Mouse (Mus musculus) CH12.LX (cell line): ENCODE measurements at regions not wholly inside any gene's neighbourhood (a gene's known extent, or its start where the extent isn't known, plus 50 kb on each side); places are given as distances from the start of the nearest gene placed in this dataset.

Experiments used
- DNase-seq: peaks from one replicate; pipeline ENCODE4 v3.0.0-alpha.2; 2013; ENCODE audit errors: extremely low read depth
- H3K27ac ChIP-seq: 2 replicates; pipeline ENCODE4 v1.5.1; 2012; ENCODE audit warnings: low read depth, mild to moderate bottlenecking, control low read depth, moderate library complexity; ENCODE audit not compliant: insufficient read depth
- H3K27me3 ChIP-seq: replicated peaks from 2 replicates; pipeline ENCODE3; 2012; ENCODE audit warnings: inconsistent platforms
- H3K36me3 ChIP-seq, 2 experiments: replicated peaks in 1 of 2; 2 replicates each; pipeline versions ENCODE3 to v1.6.1; 2012; ENCODE audit warnings: inconsistent platforms in 1 of 2, low read length in 1 of 2, mild to moderate bottlenecking in 1 of 2, mixed read lengths in 1 of 2, moderate library complexity in 1 of 2; ENCODE audit not compliant: control insufficient read depth in 1 of 2, insufficient read depth in 1 of 2
- H3K4me1 ChIP-seq, 2 experiments: 2 replicates each; pipeline ENCODE4 v1.6.1; 2012; ENCODE audit warnings: inconsistent platforms in 1 of 2, moderate library complexity in 1 of 2; ENCODE audit not compliant: insufficient read depth in 2 of 2, control insufficient read depth in 1 of 2
- H3K4me2 ChIP-seq: 2 replicates; pipeline ENCODE4 v1.6.1; 2012; ENCODE audit warnings: low read depth, mild to moderate bottlenecking, control low read depth; ENCODE audit not compliant: poor library complexity, insufficient read depth, severe bottlenecking
- H3K4me3 ChIP-seq, 3 experiments: fragments of 150-350 bp in 1 of 3; sonication (generic) in 1 of 3; replicated peaks in 1 of 3; 2 replicates each; pipeline versions ENCODE3 to v1.5.1; 2011 to 2012; ENCODE audit warnings: low read depth in 2 of 3, low read length in 2 of 3, mild to moderate bottlenecking in 2 of 3, moderate library complexity in 2 of 3, control low read depth in 1 of 3, improper control_type of control experiment in 1 of 3, inconsistent platforms in 1 of 3, mixed read lengths in 1 of 3; ENCODE audit not compliant: poor library complexity in 1 of 3
- H3K79me2 ChIP-seq: replicated peaks from 2 replicates; pipeline ENCODE4 v1.6.1; 2012; ENCODE audit warnings: mild to moderate bottlenecking, moderate library complexity; ENCODE audit not compliant: control insufficient read depth, poor library complexity, insufficient read depth, severe bottlenecking; ENCODE audit errors: extremely low read depth
- H3K9ac ChIP-seq: 2 replicates; pipeline ENCODE4 v1.6.1; 2012; ENCODE audit warnings: low read depth, mild to moderate bottlenecking, control low read depth, moderate library complexity; ENCODE audit not compliant: insufficient read depth
- H3K9me3 ChIP-seq: replicated peaks from 2 replicates; pipeline ENCODE3; 2012; ENCODE audit warnings: low read length, inconsistent platforms, mixed read lengths
- CHD1 ChIP-seq: IDR thresholded peaks from 2 replicates; pipeline ENCODE4 v1.6.1; 2012; ENCODE audit warnings: low read depth, low read length, improper control_type of control experiment, inconsistent platforms
- CTCF ChIP-seq, 2 experiments: IDR thresholded peaks in 1 of 2; conservative IDR thresholded peaks in 1 of 2; 2 replicates each; pipeline ENCODE4 v1.5.1; 2011 to 2012; ENCODE audit warnings: low read depth in 2 of 2, low read length in 2 of 2, improper control_type of control experiment in 1 of 2, inconsistent platforms in 1 of 2, mild to moderate bottlenecking in 1 of 2, moderate library complexity in 1 of 2
- ETS1 ChIP-seq: conservative IDR thresholded peaks from 2 replicates; pipeline ENCODE4 v1.6.1; 2012; ENCODE audit warnings: low read depth, mild to moderate bottlenecking, inconsistent platforms, low read length, improper control_type of control experiment, moderate library complexity
- GABPA ChIP-seq: IDR thresholded peaks from 2 replicates; pipeline ENCODE4 v1.6.1; 2012; ENCODE audit warnings: low read depth, low read length, improper control_type of control experiment, inconsistent platforms; ENCODE audit not compliant: insufficient replicate concordance
- IRF4 ChIP-seq: IDR thresholded peaks from 2 replicates; pipeline ENCODE4 v1.6.1; 2014; ENCODE audit warnings: low read depth, mild to moderate bottlenecking, inconsistent platforms, low read length, improper control_type of control experiment
- KAT2A ChIP-seq: IDR thresholded peaks from 2 replicates; pipeline ENCODE4 v1.6.1; 2012; ENCODE audit warnings: low read length, improper control_type of control experiment, inconsistent platforms; ENCODE audit not compliant: insufficient replicate concordance
- MAZ ChIP-seq: IDR thresholded peaks from 2 replicates; pipeline ENCODE4 v1.6.1; 2012; ENCODE audit warnings: low read depth, mild to moderate bottlenecking, inconsistent platforms, low read length, improper control_type of control experiment, moderate library complexity
- MEF2A ChIP-seq: IDR thresholded peaks from 2 replicates; pipeline ENCODE4 v1.6.1; 2014; ENCODE audit warnings: low read depth, mild to moderate bottlenecking, inconsistent platforms, low read length, improper control_type of control experiment, borderline replicate concordance
- MXI1 ChIP-seq: IDR thresholded peaks from 2 replicates; pipeline ENCODE4 v1.6.1; 2011; ENCODE audit warnings: mild to moderate bottlenecking, low read depth, low read length, improper control_type of control experiment
- MYC ChIP-seq: IDR thresholded peaks from 2 replicates; pipeline ENCODE4 v1.6.1; 2011; ENCODE audit warnings: low read depth, mild to moderate bottlenecking, improper control_type of control experiment, low read length
- POLR2AphosphoS2 ChIP-seq: IDR thresholded peaks from 2 replicates; pipeline ENCODE4 v1.6.1; 2011; ENCODE audit warnings: low read depth, low read length, improper control_type of control experiment
- RCOR1 ChIP-seq: conservative IDR thresholded peaks from 2 replicates; pipeline ENCODE4 v1.6.1; 2012; ENCODE audit warnings: low read depth, mild to moderate bottlenecking, inconsistent platforms, low read length, improper control_type of control experiment
- SIN3A ChIP-seq: IDR thresholded peaks from 2 replicates; pipeline ENCODE4 v1.6.1; 2012; ENCODE audit warnings: low read length, improper control_type of control experiment, inconsistent platforms
- SMC3 ChIP-seq: IDR thresholded peaks from 2 replicates; pipeline ENCODE4 v1.6.1; 2011; ENCODE audit warnings: low read depth, low read length, improper control_type of control experiment
- TBP ChIP-seq: conservative IDR thresholded peaks from 2 replicates; pipeline ENCODE4 v1.6.1; 2011; ENCODE audit warnings: low read depth, low read length, improper control_type of control experiment
- USF1 ChIP-seq: IDR thresholded peaks from 2 replicates; pipeline ENCODE4 v1.6.1; 2014; ENCODE audit warnings: low read depth, mild to moderate bottlenecking, inconsistent platforms, low read length, improper control_type of control experiment
- ZC3H11A ChIP-seq: IDR thresholded peaks from 2 replicates; pipeline ENCODE4 v1.6.1; 2012; ENCODE audit warnings: low read depth, mild to moderate bottlenecking, inconsistent platforms, low read length, improper control_type of control experiment
- ZNF384 ChIP-seq: IDR thresholded peaks from 2 replicates; pipeline ENCODE4 v1.6.1; 2012; ENCODE audit warnings: low read depth, low read length, improper control_type of control experiment, inconsistent platforms
- dilution Hi-C: fragments of 300-500 bp; cut with MboI; formaldehyde crosslinking; loops from 2 replicates; pipeline ENCODE4 v1.14.3; 2020; ENCODE audit warnings: low sequenced_read_pairs; ENCODE audit not compliant: extremely low pct_unique_long_range_greater_than_20kb, extremely low pct_ligation_motif_present
- in situ Hi-C: fragments of 300-500 bp; cut with MboI; formaldehyde crosslinking; loops from 3 replicates; pipeline ENCODE4 v1.14.3; 2019; ENCODE audit warnings: low sequenced_read_pairs, low pct_ligation_motif_present, low pct_unique_long_range_greater_than_20kb, mixed read lengths

GRCm38 (mm10) chr9:41827356-41827755 lies 296.7 kb downstream of the Sorl1 start (continued):
- TF ChIP-seq KAT2A (no peak), CHD1 (no peak), MAZ (no peak), ETS1 (no peak)

GRCm38 (mm10) chr9:41821401-41821800 lies 302.7 kb downstream of the Sorl1 start:
- dilution Hi-C loops, result no loop called here
- Histone ChIP-seq H3K9ac (no peak overlapping the region), H3K36me3 (no peaks in the 10 kb centered on the region), H3K27me3 (no peaks in the 10 kb centered on the region), H3K4me2 (no peak overlapping the region), H3K4me3 (no peak overlapping the region), H3K79me2 (no peaks in the 10 kb centered on the region), H3K4me1 (peaks cover 2 to 6% of the 10 kb centered on the region in 2 experiments; a peak in 3 of 4 replicates), H3K27ac (no peak overlapping the region), H3K9me3 (no peaks in the 10 kb centered on the region)
- in situ Hi-C loops, result no loop called here
- DNase-seq, result no peak
- no peak for TF ChIP-seq MXI1
- no peak for TF ChIP-seq SIN3A
- no peak for TF ChIP-seq IRF4
- no peak for TF ChIP-seq POLR2AphosphoS2

DNA sequence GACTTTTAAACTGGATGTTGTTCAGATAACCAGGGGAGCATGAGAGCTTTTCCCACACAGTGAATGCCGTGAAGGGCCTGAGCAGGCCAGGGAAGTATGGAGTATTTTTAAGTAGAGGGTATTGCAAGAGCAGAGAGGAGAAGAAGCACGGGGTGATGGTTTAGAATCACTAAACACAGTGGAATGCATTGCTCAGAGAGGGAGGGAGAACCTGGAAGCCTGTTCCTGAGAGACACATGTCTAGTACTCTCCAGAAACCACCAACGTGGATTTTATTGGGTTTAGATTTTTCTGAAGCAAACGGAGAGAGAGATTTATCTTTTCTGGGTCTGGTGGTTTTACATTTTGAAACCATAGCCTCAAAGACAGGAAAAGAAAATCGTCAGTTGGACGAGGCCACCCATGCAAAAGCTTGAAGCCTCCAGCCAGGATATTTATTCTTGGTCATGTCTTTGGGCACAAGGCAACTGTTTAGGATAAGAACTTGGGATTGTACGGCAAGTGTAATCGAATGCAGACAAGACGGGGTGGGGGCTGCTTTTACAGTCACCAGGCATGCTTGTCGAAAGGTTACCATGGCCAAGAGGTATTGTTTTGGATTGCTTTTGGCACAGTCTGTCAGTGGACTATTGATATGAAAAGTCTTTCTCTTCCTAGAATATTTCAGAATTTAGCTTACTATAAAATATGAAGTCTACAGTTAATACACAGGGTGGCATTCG lies 306.2 kb downstream of the Sorl1 start:
- Histone ChIP-seq H3K27ac (no peak overlapping the region), H3K9ac (no peak overlapping the region), H3K4me1 (peaks cover 0 to 4% of the 10 kb centered on the region in 2 experiments; a peak in 1 of 4 replicates), H3K4me3 (no peak overlapping the region), H3K9me3 (no peaks in the 10 kb centered on the region), H3K4me2 (no peak overlapping the region), H3K79me2 (no peaks in the 10 kb centered on the region), H3K27me3 (no peaks in the 10 kb centered on the region), H3K36me3 (no peaks in the 10 kb centered on the region)
- no peak for DNase-seq
- in situ Hi-C loops, result no loop called here
- dilution Hi-C loops, result no loop called here
- no peak for TF ChIP-seq SIN3A
- TF ChIP-seq RCOR1, result no peak
- no peak for TF ChIP-seq ETS1
- TF ChIP-seq IRF4, result no peak
- no peak for TF ChIP-seq CHD1
- no peak for TF ChIP-seq USF1
- no peak for TF ChIP-seq MEF2A
- TF ChIP-seq MYC, result no peak
- TF ChIP-seq GABPA, result no peak
- no peak for TF ChIP-seq SMC3
- TF ChIP-seq ZNF384, result no peak
- TF ChIP-seq MXI1, result no peak
- no peak for TF ChIP-seq ZC3H11A
- no peak for TF ChIP-seq CTCF (conservative IDR thresholded peaks at IDR 0.05 in 1 of 2, IDR thresholded peaks at IDR 0.05 in 1 of 2; ENCODE audit: low read depth in 2 of 2, low read length in 2 of 2)
- no peak for TF ChIP-seq TBP
